Mouse (Mus musculus) neural tube, embryonic 11.5 days (tissue): ENCODE data around the gene Ipo13. TPM values are rescaled to one million over a fixed set of nuclear protein-coding genes. Genes with fewer than 3 reads are reported as not detected.

Source experiments
- ATAC-seq: fragments of 200-750 bp; cut with Nextera tagmentation; 2 replicates; pipeline ENCODE4 v1.8.0; 2017; ENCODE audit warnings: moderate number of reproducible peaks, mild to moderate bottlenecking, moderate TSS enrichment, moderate library complexity; ENCODE audit not compliant: insufficient read depth, low FRiP score, low TSS enrichment
- DNase-seq: peaks from one replicate; pipeline ENCODE4 v3.0.0-alpha.2; 2015; ENCODE audit warnings: low spot score
- H3K27ac ChIP-seq: fragments of 300-500 bp; sonication (generic); 2 replicates; pipeline ENCODE4 v1.5.1; 2014; ENCODE audit warnings: low read depth, mild to moderate bottlenecking, low read length
- H3K27me3 ChIP-seq: fragments of 300-500 bp; sonication (generic); 2 replicates; pipeline ENCODE4 v1.6.1; 2014; ENCODE audit warnings: mild to moderate bottlenecking, low read length, mixed read lengths; ENCODE audit not compliant: control insufficient read depth, insufficient read depth
- H3K36me3 ChIP-seq: fragments of 300-500 bp; sonication (generic); 2 replicates; pipeline ENCODE4 v1.6.1; 2014; ENCODE audit warnings: mild to moderate bottlenecking, low read length, moderate library complexity, mixed read lengths; ENCODE audit not compliant: control insufficient read depth, insufficient read depth
- H3K4me1 ChIP-seq: fragments of 300-500 bp; sonication (generic); 2 replicates; pipeline ENCODE4 v1.6.1; 2014; ENCODE audit warnings: low read length, mixed read lengths; ENCODE audit not compliant: control insufficient read depth, insufficient read depth
- H3K4me2 ChIP-seq: fragments of 300-500 bp; sonication (generic); 2 replicates; pipeline ENCODE4 v1.6.1; 2014; ENCODE audit warnings: low read depth, mild to moderate bottlenecking, moderate library complexity
- H3K4me3 ChIP-seq: fragments of 300-500 bp; sonication (generic); 2 replicates; pipeline ENCODE4 v1.5.1; 2014; ENCODE audit warnings: low read depth, low read length
- H3K9ac ChIP-seq: fragments of 300-500 bp; sonication (generic); 2 replicates; pipeline ENCODE4 v1.6.1; 2014; ENCODE audit warnings: mild to moderate bottlenecking, low read length
- H3K9me3 ChIP-seq: fragments of 300-500 bp; sonication (generic); 2 replicates; pipeline ENCODE4 v1.6.1; 2016; ENCODE audit warnings: low read length; ENCODE audit not compliant: control insufficient read depth
- WGBS: fragments of 180-500 bp; shearing (Covaris S2); extraction: QIAGEN DNeasy Blood & Tissue Kit; methylation state at CpG from one replicate; pipeline ENCODE4 v1.1.7; 2014; 5-methylcytosine and 5-hydroxymethylcytosine counted together
- polyA plus RNA-seq: library from polyadenylated mRNA; unstranded; fragments of >200 nt; fragmentation: Nextera tagmentation; extraction: Ambion mirVana; gene quantifications from 2 replicates; pipeline ENCODE4 v1.2.1, GENCODE M21; 2014

Gene Ipo13
- polyA plus RNA-seq, 1 experiment from 2014 or later = 67.0 TPM

DNA sequence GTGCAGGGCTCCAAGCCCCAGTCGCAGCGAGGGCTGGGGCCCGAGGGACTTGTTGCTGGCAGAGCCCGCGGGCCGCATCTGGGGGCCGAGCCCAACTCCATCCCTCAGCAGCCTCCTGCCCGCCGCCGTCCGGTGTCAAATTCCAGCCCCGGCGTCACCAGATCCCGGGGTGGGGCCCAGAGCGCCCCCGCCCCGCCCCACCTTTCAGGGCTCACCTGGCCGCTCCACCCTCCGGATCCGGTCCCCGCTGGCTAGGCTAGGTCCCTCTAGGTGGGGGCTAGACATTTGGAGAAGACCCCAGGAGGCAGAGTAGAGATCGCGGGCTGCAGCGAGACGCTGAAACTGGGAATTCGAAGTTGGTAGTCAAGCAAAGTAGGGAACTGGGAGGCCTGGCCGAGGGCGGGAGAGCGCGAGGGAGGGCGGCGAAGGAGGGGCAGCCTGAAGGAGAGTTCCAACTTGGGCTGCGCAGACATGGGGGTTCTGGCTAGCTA is 14.6 kb upstream of the Ipo13 start, which contains the start of gene Artn:
TSS of gene Artn (minus strand) at position 373 of the 491 bp plus-strand sequence.
- WGBS = 1% methylated on average over 27 of the region's 33 CpGs
- Histone ChIP-seq H3K4me1 (peaks cover 15% of the 10 kb centered on the region; the same call in 1 of the 2 replicates), H3K4me2 (peak within 1 kb of the TSS; percentile 74), H3K36me3 (no peaks in the 10 kb centered on the region), H3K27ac (no peak within 1 kb of the TSS), H3K9ac (peak within 1 kb of the TSS; percentile 39), H3K27me3 (peaks cover 46% of the 10 kb centered on the region), H3K9me3 (no peaks in the 10 kb centered on the region), H3K4me3 (peak within 1 kb of the TSS; percentile 31)
- no peak; the same call in 1 of the 2 replicates for ATAC-seq
- DNase-seq = peak; percentile 44

DNA sequence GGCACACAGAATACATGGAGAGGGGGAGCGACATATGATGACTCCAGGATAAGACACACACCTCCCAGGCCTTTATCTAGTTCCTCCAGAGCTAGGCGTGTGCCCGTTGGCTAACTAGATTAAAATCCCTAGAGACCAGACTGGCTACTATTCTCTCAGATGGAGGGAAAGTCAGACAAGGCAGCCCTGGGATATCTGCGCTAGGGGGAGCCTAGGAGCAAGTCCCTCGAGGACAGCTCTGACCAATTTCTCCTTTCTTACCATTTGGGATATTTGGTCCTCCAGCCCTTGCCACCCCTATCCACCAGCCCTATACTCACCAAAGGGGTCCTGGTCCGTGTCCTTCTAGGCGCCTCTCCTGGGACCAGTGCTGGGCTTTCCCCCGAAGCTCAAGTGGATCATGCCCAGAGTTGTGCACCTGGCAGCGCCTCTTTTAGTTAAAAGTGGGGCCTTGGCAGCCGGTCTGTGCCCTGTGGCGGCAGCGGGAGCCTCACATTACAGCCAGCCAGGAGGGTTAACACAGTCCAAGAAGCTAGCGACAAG is 14.0 kb upstream of the Ipo13 start:
- WGBS = 4% methylated on average over 13 of the region's 13 CpGs
- Histone ChIP-seq H3K4me1 (peaks cover 15% of the 10 kb centered on the region; the same call in 1 of the 2 replicates), H3K27me3 (peaks cover 46% of the 10 kb centered on the region), H3K36me3 (no peaks in the 10 kb centered on the region), H3K27ac (no peak overlapping the region), H3K4me3 (peak overlapping the region; percentile 31), H3K4me2 (peak overlapping the region; percentile 74), H3K9me3 (no peaks in the 10 kb centered on the region), H3K9ac (no peak overlapping the region; the same call in 1 of the 2 replicates)
- ATAC-seq = peak; percentile 24; the same call in 1 of the 2 replicates
- peak; percentile 53 for DNase-seq

DNA sequence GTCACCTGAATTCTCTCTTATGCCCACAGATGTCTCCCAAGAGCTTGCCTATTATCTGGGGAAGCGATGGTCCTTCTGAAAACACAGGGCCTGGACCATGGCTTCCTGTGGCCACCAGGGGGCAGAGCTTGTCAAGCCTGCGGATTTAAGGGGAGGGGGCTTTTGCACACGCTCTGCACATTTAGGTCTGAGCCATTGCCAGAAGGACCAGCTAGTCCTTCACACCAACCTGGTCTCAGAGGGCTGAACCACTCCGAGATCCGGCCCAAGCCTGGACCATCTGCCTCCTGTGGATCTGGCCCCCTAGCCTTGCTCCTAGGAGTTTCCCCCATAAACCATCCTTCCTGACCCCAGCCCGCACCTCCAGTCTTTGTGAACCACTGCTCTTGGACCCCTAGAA is 13.4 kb upstream of the Ipo13 start:
- ATAC-seq = peak; percentile 20; the same call in 1 of the 2 replicates
- peak; percentile 80 for DNase-seq
- 17% methylated on average over 6 of the region's 6 CpGs for WGBS
- H3K27me3 ChIP-seq = peaks cover 46% of the 10 kb centered on the region
- no peaks in the 10 kb centered on the region for H3K36me3 ChIP-seq
- no peak overlapping the region for H3K27ac ChIP-seq
- no peak overlapping the region for H3K4me2 ChIP-seq
- peaks cover 15% of the 10 kb centered on the region; the same call in 1 of the 2 replicates for H3K4me1 ChIP-seq
- H3K4me3 ChIP-seq = no peak overlapping the region
- no peak overlapping the region for H3K9ac ChIP-seq
- H3K9me3 ChIP-seq = no peaks in the 10 kb centered on the region

DNA sequence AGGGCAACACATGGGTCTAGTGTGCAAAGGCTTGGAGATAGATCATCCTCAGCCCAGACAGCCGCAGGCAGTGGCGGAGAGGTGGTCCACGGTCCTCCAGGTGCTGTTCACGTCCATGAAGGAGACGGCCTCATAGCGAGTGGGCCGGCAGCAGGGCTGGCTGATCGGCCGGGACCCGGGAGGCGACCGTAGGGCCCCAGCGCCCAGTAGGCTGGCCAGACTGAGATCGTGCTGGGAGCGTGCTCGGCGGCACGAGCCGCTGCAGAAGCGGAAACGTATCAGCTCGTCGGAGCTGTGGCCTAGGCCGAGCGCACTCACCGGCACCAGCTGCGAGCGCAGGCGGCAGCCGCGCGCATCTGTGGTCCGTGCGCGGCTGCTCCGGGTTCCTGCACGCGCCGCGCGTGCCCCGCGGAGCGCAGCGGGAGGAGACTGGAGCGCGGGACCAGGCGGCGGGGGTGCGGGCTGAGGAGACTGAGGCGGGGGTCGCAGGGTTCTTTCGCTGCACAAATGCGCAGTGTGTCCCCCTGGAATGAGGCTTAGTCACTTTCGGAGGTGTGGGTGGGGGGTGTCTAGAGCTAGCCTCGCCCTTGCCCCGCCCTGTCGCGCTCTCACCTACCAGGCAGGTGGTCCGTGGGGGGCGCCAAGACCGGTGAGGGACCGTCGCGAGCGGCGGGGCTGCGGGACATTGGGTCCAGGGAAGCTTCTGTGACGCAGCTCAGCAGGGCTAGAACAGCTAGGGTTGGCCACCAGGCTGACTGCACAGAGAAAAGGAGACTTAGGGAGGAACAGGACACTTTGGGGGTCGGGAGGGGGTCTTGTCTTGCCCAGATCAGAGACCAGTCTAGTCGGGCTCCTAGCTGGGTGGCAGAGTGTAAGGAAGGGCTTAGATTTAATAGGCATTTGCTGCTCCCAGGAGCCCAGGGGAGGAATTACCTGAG is 12.0 kb upstream of the Ipo13 start:
- peak; percentile 69 for DNase-seq
- H3K27me3 ChIP-seq = peaks cover 46% of the 10 kb centered on the region
- 1% methylated on average over 69 of the region's 71 CpGs for WGBS
- H3K9me3 ChIP-seq = no peaks in the 10 kb centered on the region
- peak overlapping the region; percentile 52 for H3K9ac ChIP-seq
- no peak overlapping the region for H3K27ac ChIP-seq
- peaks cover 15% of the 10 kb centered on the region; the same call in 1 of the 2 replicates for H3K4me1 ChIP-seq
- peak overlapping the region; percentile 46 for H3K4me3 ChIP-seq
- peak overlapping the region; percentile 83 for H3K4me2 ChIP-seq
- peak; percentile 67 for ATAC-seq
- no peaks in the 10 kb centered on the region for H3K36me3 ChIP-seq

DNA sequence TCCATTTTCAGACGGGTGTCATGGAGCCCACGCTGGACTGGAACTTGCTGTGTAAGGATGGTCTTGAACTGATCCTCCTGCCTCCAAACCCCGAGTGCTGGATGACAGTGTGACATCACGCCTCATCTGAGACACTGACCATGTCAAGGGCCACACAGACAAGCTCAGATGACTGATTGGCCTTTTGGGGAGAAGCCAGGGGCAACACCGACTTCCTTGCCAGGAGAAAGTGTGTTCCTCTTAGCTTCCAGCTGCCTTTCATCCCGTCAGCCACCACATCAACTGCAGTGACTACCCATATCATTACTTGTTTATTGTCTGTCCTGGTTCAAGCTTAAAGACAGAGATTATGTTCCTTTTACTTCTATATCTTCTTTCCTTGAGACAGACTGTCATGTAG is 10.1 kb upstream of the Ipo13 start:
- no peaks in the 10 kb centered on the region for H3K36me3 ChIP-seq
- H3K27ac ChIP-seq = no peak overlapping the region
- H3K9ac ChIP-seq = no peak overlapping the region
- H3K27me3 ChIP-seq = peaks cover 41% of the 10 kb centered on the region
- ATAC-seq (no peak), DNase-seq (no peak)
- no peak overlapping the region for H3K4me2 ChIP-seq
- H3K4me1 ChIP-seq = peaks cover 15% of the 10 kb centered on the region; the same call in 1 of the 2 replicates
- no peaks in the 10 kb centered on the region for H3K9me3 ChIP-seq
- 73% methylated on average over 5 of the region's 6 CpGs for WGBS
- H3K4me3 ChIP-seq = no peak overlapping the region

DNA sequence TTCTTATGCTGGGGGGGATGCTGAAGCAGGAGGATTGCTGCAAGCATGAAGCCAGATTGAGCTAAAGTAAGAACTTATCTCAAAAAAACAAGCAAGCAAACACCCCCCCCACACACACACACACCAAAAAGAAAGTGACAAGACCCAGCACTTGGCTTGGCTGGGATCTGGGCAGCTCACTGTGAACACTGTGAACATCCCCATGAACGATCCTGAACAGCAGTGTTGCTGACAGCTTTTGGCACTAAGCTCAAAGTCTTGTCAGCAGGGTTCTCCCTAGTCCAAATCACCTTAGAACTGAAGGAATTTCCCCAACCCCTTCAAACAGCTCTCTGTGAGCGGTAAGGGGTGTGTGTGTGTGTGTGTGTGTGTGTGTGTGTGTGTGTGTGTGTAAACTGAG is 8.7 kb upstream of the Ipo13 start:
- Histone ChIP-seq H3K27me3 (peaks cover 28% of the 10 kb centered on the region), H3K27ac (no peak overlapping the region)
- ATAC-seq = no peak

DNA sequence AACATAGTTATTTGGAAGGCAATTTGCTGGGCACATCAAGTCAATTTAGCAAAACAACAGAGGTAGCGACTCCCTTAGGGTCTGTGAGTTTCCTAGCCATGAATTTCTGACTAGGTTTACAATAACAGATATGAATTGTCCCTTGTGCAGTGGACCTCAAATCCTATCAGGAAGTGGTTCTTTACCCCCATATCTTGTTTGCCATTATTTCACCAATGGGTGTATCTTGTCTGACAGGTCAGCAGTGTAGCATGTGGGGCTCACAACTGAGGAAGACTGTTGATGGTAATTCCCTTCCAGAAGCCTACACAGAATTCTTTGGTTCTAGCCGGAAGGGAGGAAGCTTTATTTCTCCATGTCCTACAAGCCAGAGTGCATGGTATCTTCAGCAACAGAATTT is 6.6 kb upstream of the Ipo13 start:
- no peak overlapping the region for H3K4me3 ChIP-seq
- H3K4me1 ChIP-seq = no peaks in the 10 kb centered on the region
- no peaks in the 10 kb centered on the region for H3K36me3 ChIP-seq
- ATAC-seq = no peak
- H3K27ac ChIP-seq = no peak overlapping the region
- 83% methylated on average over 2 of the region's 2 CpGs for WGBS
- no peak overlapping the region for H3K4me2 ChIP-seq
- DNase-seq = no peak
- H3K9ac ChIP-seq = no peak overlapping the region
- no peaks in the 10 kb centered on the region for H3K9me3 ChIP-seq
- H3K27me3 ChIP-seq = peaks cover 9% of the 10 kb centered on the region

More for the DNA sequence above, 8.7 kb upstream of the Ipo13 start:
- H3K4me3 ChIP-seq = no peak overlapping the region
- no peaks in the 10 kb centered on the region for H3K36me3 ChIP-seq
- 71% methylated on average over 2 of the region's 2 CpGs for WGBS
- no peaks in the 10 kb centered on the region for H3K9me3 ChIP-seq
- no peak for DNase-seq
- no peak overlapping the region for H3K4me2 ChIP-seq
- H3K9ac ChIP-seq = no peak overlapping the region
- peaks cover 5% of the 10 kb centered on the region; the same call in 1 of the 2 replicates for H3K4me1 ChIP-seq

DNA sequence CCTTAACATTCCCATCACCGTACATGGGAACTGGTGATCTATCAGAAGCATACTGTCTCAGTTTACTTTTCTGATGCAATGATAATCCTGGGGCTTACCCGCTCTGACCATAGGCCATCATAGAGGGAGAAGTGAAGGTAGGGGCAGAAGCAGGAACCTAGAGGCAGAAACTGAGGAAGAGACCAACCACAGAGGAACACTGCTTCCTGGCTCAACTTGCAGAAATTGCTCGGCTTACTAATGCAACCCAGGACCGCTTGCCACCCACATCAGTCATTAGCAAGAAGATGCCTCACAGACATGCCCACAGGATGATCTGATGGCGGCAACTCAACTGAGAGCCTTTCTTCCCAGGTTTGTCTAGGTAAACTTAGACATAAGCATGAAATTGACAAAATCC is 4.0 kb upstream of the Ipo13 start:
- no peaks in the 10 kb centered on the region for H3K9me3 ChIP-seq
- H3K4me3 ChIP-seq = no peak overlapping the region
- H3K27ac ChIP-seq = no peak overlapping the region
- no peak overlapping the region for H3K9ac ChIP-seq
- WGBS = 92% methylated on average over 5 of the region's 5 CpGs
- peaks cover 8% of the 10 kb centered on the region for H3K4me1 ChIP-seq
- no peak overlapping the region for H3K4me2 ChIP-seq
- no peaks in the 10 kb centered on the region for H3K36me3 ChIP-seq
- H3K27me3 ChIP-seq = no peaks in the 10 kb centered on the region
- no peak for DNase-seq
- ATAC-seq = no peak
